Mouse (Mus musculus) midbrain, postnatal 0 days (tissue): Measurements from ENCODE around the gene Afg1l. TPM values are rescaled to one million over a fixed set of nuclear protein-coding genes. Genes with fewer than 3 reads are reported as not detected.
A peak's percentile ranks its signal among the peaks of the same experiment; 100 is the strongest.

Experiments
- ATAC-seq: fragments of 200-750 bp; cut with Nextera tagmentation; 2 replicates; pipeline ENCODE4 v1.8.0; 2017; ENCODE audit warnings: moderate number of reproducible peaks, mild to moderate bottlenecking, moderate TSS enrichment, moderate library complexity; ENCODE audit not compliant: low FRiP score
- DNase-seq: peaks from one replicate; pipeline ENCODE4 v3.0.0-alpha.2; 2015; ENCODE audit warnings: low spot score
- H3K27ac ChIP-seq: fragments of 300-500 bp; sonication (generic); 2 replicates; pipeline ENCODE4 v1.5.1; 2014; ENCODE audit warnings: low read depth, mild to moderate bottlenecking, low read length, mixed read lengths
- H3K27me3 ChIP-seq: fragments of 300-500 bp; sonication (generic); 2 replicates; pipeline ENCODE4 v1.6.1; 2014; ENCODE audit warnings: low read length, control low read depth, mixed read lengths; ENCODE audit not compliant: insufficient read depth
- H3K36me3 ChIP-seq: fragments of 300-500 bp; sonication (generic); 2 replicates; pipeline ENCODE4 v1.6.1; 2014; ENCODE audit warnings: low read length, control low read depth, mixed read lengths; ENCODE audit not compliant: insufficient read depth
- H3K4me1 ChIP-seq: fragments of 300-500 bp; sonication (generic); 2 replicates; pipeline ENCODE4 v1.6.1; 2014; ENCODE audit warnings: mild to moderate bottlenecking, control low read depth, antibody characterized with exemption, low read length, mixed read lengths; ENCODE audit not compliant: insufficient read depth
- H3K4me2 ChIP-seq: fragments of 300-500 bp; sonication (generic); 2 replicates; pipeline ENCODE4 v1.6.1; 2014; ENCODE audit warnings: low read depth, mild to moderate bottlenecking, low read length, mixed read lengths; ENCODE audit not compliant: poor library complexity, severe bottlenecking
- H3K4me3 ChIP-seq: fragments of 300-500 bp; sonication (generic); 2 replicates; pipeline ENCODE4 v1.5.1; 2014; ENCODE audit warnings: low read depth, mild to moderate bottlenecking, low read length, moderate library complexity
- H3K9ac ChIP-seq: fragments of 300-500 bp; sonication (generic); replicated peaks from 2 replicates; pipeline ENCODE4 v1.6.1; 2014; ENCODE audit warnings: mild to moderate bottlenecking, low read length, moderate library complexity, mixed read lengths; ENCODE audit not compliant: poor library complexity, severe bottlenecking
- H3K9me3 ChIP-seq: fragments of 300-500 bp; sonication (generic); 2 replicates; pipeline ENCODE4 v1.6.1; 2016; ENCODE audit warnings: low read length, control low read depth
- CTCF ChIP-seq: IDR thresholded peaks from 2 replicates; pipeline ENCODE4 v1.5.1; 2016; ENCODE audit warnings: antibody characterized with exemption, mild to moderate bottlenecking
- WGBS: fragments of 180-500 bp; shearing (Covaris S2); extraction: QIAGEN DNeasy Blood & Tissue Kit; methylation state at CpG from one replicate; pipeline ENCODE4 v1.1.7; 2014; 5-methylcytosine and 5-hydroxymethylcytosine counted together
- polyA plus RNA-seq: library from polyadenylated mRNA; unstranded; fragments of >200 nt; fragmentation: Nextera tagmentation; extraction: Ambion mirVana; gene quantifications from 2 replicates; pipeline ENCODE4 v1.2.1, GENCODE M21; 2015
- total RNA-seq: library from RNA; depleted of rRNA; stranded (reverse); fragments of >200 nt; gene quantifications from 2 replicates; pipeline ENCODE4 v1.2.3, GENCODE M21; 2014

Gene Afg1l
- total and polyA plus RNA-seq, 2 experiments from 2014 or later = 5.8 to 8.5 TPM

DNA sequence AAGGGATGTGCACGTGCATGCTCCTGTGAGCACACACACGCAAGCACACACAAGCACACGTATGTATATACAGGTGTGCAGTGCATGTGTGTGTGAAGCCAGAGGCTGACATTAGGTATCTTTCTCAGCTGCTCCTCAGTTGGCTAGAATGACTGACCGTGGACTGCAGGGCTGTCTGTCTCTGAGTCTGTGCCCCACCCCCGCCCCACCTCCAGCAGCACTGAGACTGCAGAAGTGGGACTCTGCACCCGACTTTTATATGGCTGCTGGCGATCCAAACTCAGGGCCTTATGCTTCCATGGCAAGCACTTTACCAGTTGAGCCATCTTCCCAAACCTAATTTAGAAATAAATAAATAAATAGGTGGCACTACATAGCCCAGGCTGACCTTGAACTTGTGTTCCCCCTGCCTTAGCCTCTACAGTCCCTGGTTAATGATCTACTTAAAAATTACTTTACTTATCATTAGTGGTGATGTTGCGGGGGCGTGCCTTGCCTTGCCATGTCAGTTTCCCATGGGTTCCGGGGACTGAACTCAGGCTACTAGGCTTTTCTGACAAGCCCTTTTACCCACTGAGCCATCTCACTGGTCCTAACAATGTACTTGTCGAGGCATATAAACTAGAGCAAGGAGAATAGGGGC lies 136.4 kb downstream of the Afg1l start:
- Histone ChIP-seq H3K4me1 (peaks cover 14% of the 10 kb centered on the region), H3K4me2 (no peak overlapping the region), H3K27me3 (no peaks in the 10 kb centered on the region), H3K36me3 (no peaks in the 10 kb centered on the region), H3K9me3 (no peaks in the 10 kb centered on the region), H3K27ac (no peak overlapping the region), H3K9ac (no peak overlapping the region), H3K4me3 (no peak overlapping the region)
- WGBS = 85% methylated on average over 11 of the region's 11 CpGs
- ATAC-seq = no peak
- no peak for DNase-seq
- TF ChIP-seq CTCF = no peak

DNA sequence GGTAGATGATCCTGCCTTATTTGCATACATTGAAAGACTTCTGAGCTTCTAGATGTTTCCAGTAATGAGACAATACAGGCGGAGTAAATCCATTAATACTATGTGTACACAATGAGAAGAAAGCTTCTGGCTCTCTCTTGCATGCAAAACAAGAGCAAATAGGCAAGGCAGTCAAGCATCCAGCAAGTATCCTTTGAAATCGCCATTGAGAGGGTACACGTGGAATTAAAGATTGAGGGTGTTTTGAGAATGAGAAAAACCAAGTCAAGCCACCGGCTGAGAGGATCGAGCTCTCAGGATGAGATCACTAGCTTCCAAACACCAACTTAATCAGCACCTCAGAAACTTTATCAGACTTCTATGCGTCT lies 138.0 kb downstream of the Afg1l start:
- H3K4me1 ChIP-seq = peaks cover 14% of the 10 kb centered on the region
- no peaks in the 10 kb centered on the region for H3K27me3 ChIP-seq
- no peak for DNase-seq
- no peaks in the 10 kb centered on the region for H3K36me3 ChIP-seq
- no peak overlapping the region for H3K9ac ChIP-seq
- 0 out of 2 replicates have a peak overlapping the region, but pooled peaks have one; percentile 63 for H3K27ac ChIP-seq
- H3K4me2 ChIP-seq = no peak overlapping the region
- no peaks in the 10 kb centered on the region for H3K9me3 ChIP-seq
- H3K4me3 ChIP-seq = no peak overlapping the region
- TF ChIP-seq CTCF = no peak
- no peak for ATAC-seq
- 19% methylated on average over 6 of the region's 6 CpGs for WGBS

DNA sequence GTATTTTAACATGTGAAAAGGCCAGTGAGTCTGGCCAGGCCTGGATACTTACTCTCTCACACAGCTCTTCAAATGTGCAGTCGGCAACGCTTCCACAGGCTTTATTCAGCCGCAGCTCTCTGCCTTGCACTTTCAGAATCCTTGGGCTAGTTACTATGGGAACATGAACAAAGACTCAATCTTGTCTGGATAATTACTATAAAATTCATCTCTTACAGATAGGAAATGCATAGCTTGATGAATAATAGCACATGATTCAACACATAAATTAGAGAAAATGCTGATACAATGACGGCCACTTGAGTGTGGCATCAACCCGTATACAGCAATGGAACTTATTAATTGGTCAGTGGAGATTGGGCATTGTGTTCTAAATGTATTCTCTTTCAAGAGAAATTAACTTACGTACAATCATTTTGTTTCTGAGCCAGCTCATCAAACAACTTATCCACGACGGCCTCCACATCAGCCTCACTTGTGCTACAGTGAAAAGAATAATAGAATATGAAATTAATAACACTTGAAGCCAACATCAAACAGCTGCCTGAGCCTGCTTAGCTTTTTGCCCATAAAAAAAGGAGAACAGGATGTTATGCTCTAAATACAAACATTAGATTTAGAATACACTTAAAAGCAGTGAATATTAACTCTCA lies 138.5 kb downstream of the Afg1l start:
- Histone ChIP-seq H3K27ac (peak overlapping the region; percentile 63), H3K4me1 (peaks cover 14% of the 10 kb centered on the region), H3K4me2 (no peak overlapping the region), H3K9me3 (no peaks in the 10 kb centered on the region), H3K27me3 (no peaks in the 10 kb centered on the region), H3K4me3 (no peak overlapping the region), H3K36me3 (no peaks in the 10 kb centered on the region), H3K9ac (no peak overlapping the region)
- WGBS = 20% methylated on average over 8 of the region's 8 CpGs
- DNase-seq (peak; percentile 67), ATAC-seq (peak; percentile 65; the same call in 1 of the 2 replicates)
- TF ChIP-seq CTCF = no peak

DNA sequence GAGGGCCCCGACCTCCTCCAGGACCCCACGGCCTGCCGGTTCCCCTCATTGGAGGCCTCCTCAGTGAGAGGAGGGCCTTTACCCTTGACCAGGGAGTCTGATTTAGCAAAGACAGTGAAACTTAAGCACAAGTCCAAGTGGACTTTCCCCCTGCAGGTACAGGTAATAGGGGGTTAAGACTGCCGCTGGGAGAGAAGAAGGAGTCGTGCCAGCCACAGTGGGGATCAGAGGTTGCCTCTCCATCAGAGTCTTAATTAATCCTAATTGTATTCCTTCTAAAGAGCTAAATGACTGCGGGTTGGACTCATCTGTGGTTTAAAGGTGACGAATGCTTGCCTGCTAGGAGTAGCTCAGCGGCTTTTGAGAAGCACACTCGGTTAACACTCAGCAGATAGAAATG lies 139.9 kb downstream of the Afg1l start:
- no peak overlapping the region for H3K4me3 ChIP-seq
- H3K4me2 ChIP-seq = no peak overlapping the region
- no peaks in the 10 kb centered on the region for H3K36me3 ChIP-seq
- H3K9me3 ChIP-seq = no peaks in the 10 kb centered on the region
- ATAC-seq (no peak), DNase-seq (no peak)
- H3K9ac ChIP-seq = no peak overlapping the region
- H3K27me3 ChIP-seq = no peaks in the 10 kb centered on the region
- 36% methylated on average over 9 of the region's 9 CpGs for WGBS
- H3K4me1 ChIP-seq = peaks cover 14% of the 10 kb centered on the region
- no peak for TF ChIP-seq CTCF
- H3K27ac ChIP-seq = no peak overlapping the region

DNA sequence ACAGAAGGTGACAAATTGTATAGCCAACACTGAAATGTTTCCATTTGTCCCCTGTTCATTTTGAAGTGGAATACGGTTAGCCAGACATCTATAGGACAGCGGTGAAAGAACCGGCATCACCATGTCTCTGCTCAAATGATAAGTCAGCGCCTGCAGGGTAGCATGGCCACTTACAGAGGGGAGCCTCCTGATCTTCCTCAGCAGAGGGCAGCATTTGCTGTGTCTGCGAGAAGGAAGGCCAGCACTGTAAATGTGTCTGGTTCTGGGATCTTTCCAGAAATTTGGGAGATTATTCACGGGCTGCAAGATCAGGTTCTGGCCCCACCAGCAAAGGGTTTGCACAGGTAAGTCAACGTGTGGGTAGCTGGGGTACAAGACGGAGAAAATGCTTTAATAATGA lies 150.8 kb downstream of the Afg1l start:
- H3K9me3 ChIP-seq = no peaks in the 10 kb centered on the region
- no peaks in the 10 kb centered on the region for H3K36me3 ChIP-seq
- H3K27ac ChIP-seq = no peak overlapping the region
- whole genome bisulfite sequencing = 60% methylated on average over 8 of the region's 8 CpGs
- no peak for ATAC-seq
- H3K4me2 ChIP-seq = no peak overlapping the region
- no peak overlapping the region for H3K9ac ChIP-seq
- DNase-seq = peak; percentile 70
- TF ChIP-seq CTCF = peak; percentile 86
- no peak overlapping the region for H3K4me3 ChIP-seq
- no peaks in the 10 kb centered on the region for H3K27me3 ChIP-seq
- H3K4me1 ChIP-seq = no peaks in the 10 kb centered on the region

DNA sequence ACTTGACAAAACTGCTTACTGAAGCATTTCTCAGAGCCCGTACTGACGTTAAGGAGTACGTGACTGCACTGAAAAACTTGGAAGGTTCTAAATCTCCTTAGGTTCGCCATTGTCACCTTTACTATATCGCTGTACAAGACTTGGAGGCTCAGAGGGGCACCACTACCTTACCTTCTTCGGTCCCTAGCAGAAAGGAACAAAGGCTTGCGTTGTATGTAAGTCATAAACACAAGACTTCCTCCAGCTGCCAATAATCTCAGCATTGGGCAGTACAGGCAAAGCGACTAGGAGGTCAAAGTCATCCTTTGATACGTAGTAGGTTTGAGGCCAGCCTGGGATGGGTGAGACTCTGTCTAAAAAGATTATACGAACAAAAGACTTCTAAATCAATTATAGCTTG lies 153.1 kb downstream of the Afg1l start:
- H3K27ac ChIP-seq = no peak overlapping the region
- DNase-seq (no peak), ATAC-seq (no peak)
- H3K36me3 ChIP-seq = no peaks in the 10 kb centered on the region
- WGBS = 70% methylated on average over 10 of the region's 10 CpGs
- no peaks in the 10 kb centered on the region for H3K27me3 ChIP-seq
- H3K4me1 ChIP-seq = no peaks in the 10 kb centered on the region
- no peaks in the 10 kb centered on the region for H3K9me3 ChIP-seq
- H3K9ac ChIP-seq = no peak overlapping the region
- TF ChIP-seq CTCF = no peak
- no peak overlapping the region for H3K4me3 ChIP-seq
- no peak overlapping the region for H3K4me2 ChIP-seq
